Mouse (Mus musculus) neural tube, embryonic 12.5 days (tissue): ENCODE data around the gene Fgd2. TPM values are rescaled to one million over a fixed set of nuclear protein-coding genes. Genes with fewer than 3 reads are reported as not detected.

ENCODE experiments used
- ATAC-seq: fragments of 200-750 bp; cut with Nextera tagmentation; 2 replicates; pipeline ENCODE4 v1.8.0; 2017; ENCODE audit warnings: low read depth, mild to moderate bottlenecking, moderate TSS enrichment, moderate library complexity; ENCODE audit not compliant: low FRiP score
- H3K27ac ChIP-seq: fragments of 300-500 bp; sonication (generic); 2 replicates; pipeline ENCODE4 v1.5.1; 2016
- H3K27me3 ChIP-seq: fragments of 300-500 bp; sonication (generic); replicated peaks from 2 replicates; pipeline ENCODE4 v1.6.1; 2016; ENCODE audit warnings: mild to moderate bottlenecking
- H3K36me3 ChIP-seq: fragments of 300-500 bp; sonication (generic); 2 replicates; pipeline ENCODE4 v1.6.1; 2016; ENCODE audit warnings: mild to moderate bottlenecking
- H3K4me1 ChIP-seq: fragments of 300-500 bp; sonication (generic); 2 replicates; pipeline ENCODE4 v1.6.1; 2016
- H3K4me2 ChIP-seq: fragments of 300-500 bp; sonication (generic); replicated peaks from 2 replicates; pipeline ENCODE4 v1.6.1; 2016; ENCODE audit warnings: mild to moderate bottlenecking
- H3K4me3 ChIP-seq: fragments of 300-500 bp; sonication (generic); 2 replicates; pipeline ENCODE4 v1.5.1; 2016
- H3K9ac ChIP-seq: fragments of 300-500 bp; sonication (generic); 2 replicates; pipeline ENCODE4 v1.6.1; 2016; ENCODE audit warnings: mild to moderate bottlenecking
- H3K9me3 ChIP-seq: fragments of 300-500 bp; sonication (generic); 2 replicates; pipeline ENCODE4 v1.6.1; 2016; ENCODE audit warnings: mild to moderate bottlenecking
- WGBS: fragments of 180-500 bp; shearing (Covaris S2); methylation state at CpG from one replicate; pipeline ENCODE4 v1.1.7; 2016; 5-methylcytosine and 5-hydroxymethylcytosine counted together
- polyA plus RNA-seq: library from polyadenylated mRNA; unstranded; fragments of >200 nt; fragmentation: Nextera tagmentation; extraction: Ambion mirVana; gene quantifications from 2 replicates; pipeline ENCODE4 v1.2.1, GENCODE M21; 2016

Gene Fgd2
- polyA plus RNA-seq, 1 experiment from 2014 or later = 3.7 TPM

- H3K4me2 ChIP-seq = peak overlapping the region; percentile 38
Measured at GRCm38 (mm10) chr17:29322603-29322962, 38.1 kb upstream of the Fgd2 start.

GRCm38 (mm10) chr17:29323625-29324024 lies 37.1 kb upstream of the Fgd2 start:
- H3K27ac ChIP-seq = no peak overlapping the region
- WGBS = 95% methylated on average over 3 of the region's 3 CpGs
- H3K4me3 ChIP-seq = no peak overlapping the region
- H3K9me3 ChIP-seq = no peaks in the 10 kb centered on the region
- peaks cover 36% of the 10 kb centered on the region for H3K4me1 ChIP-seq
- H3K9ac ChIP-seq = no peak overlapping the region
- peaks cover 64% of the 10 kb centered on the region for H3K27me3 ChIP-seq
- no peaks in the 10 kb centered on the region for H3K36me3 ChIP-seq
- H3K4me2 ChIP-seq = no peak overlapping the region
- no peak for ATAC-seq

More at GRCm38 (mm10) chr17:29322603-29322962, 38.1 kb upstream of the Fgd2 start:
- Histone ChIP-seq H3K4me3 (no peak overlapping the region; the same call in 1 of the 2 replicates), H3K27me3 (peaks cover 63% of the 10 kb centered on the region), H3K9me3 (no peaks in the 10 kb centered on the region), H3K27ac (no peak overlapping the region), H3K36me3 (no peaks in the 10 kb centered on the region), H3K4me1 (peaks cover 35% of the 10 kb centered on the region), H3K9ac (no peak overlapping the region)
- ATAC-seq = no peak
- 13% methylated on average over 18 of the region's 18 CpGs for WGBS

GRCm38 (mm10) chr17:29325831-29326230 lies 34.9 kb upstream of the Fgd2 start:
- Histone ChIP-seq H3K4me3 (no peak overlapping the region), H3K36me3 (peaks cover 6% of the 10 kb centered on the region; the same call in 1 of the 2 replicates), H3K4me2 (peak overlapping the region; percentile 64), H3K4me1 (peaks cover 35% of the 10 kb centered on the region), H3K27me3 (peaks cover 46% of the 10 kb centered on the region), H3K9me3 (no peaks in the 10 kb centered on the region), H3K9ac (peak overlapping the region; percentile 51), H3K27ac (no peak overlapping the region)
- WGBS = 45% methylated on average over 13 of the region's 13 CpGs
- no peak for ATAC-seq

- Histone ChIP-seq H3K4me2 (peak overlapping the region; percentile 64), H3K4me1 (peaks cover 33% of the 10 kb centered on the region), H3K4me3 (peak overlapping the region; percentile 23), H3K27me3 (peaks cover 37% of the 10 kb centered on the region), H3K9ac (peak overlapping the region; percentile 51), H3K27ac (peak overlapping the region; percentile 7; the same call in 1 of the 2 replicates), H3K9me3 (no peaks in the 10 kb centered on the region), H3K36me3 (peaks cover 16% of the 10 kb centered on the region)
- peak; percentile 65 for ATAC-seq
- 11% methylated on average over 52 of the region's 52 CpGs for WGBS
Measured at GRCm38 (mm10) chr17:29326531-29327529, 33.9 kb upstream of the Fgd2 start.

- Histone ChIP-seq H3K4me1 (peaks cover 24% of the 10 kb centered on the region), H3K9ac (no peak overlapping the region), H3K36me3 (peaks cover 24% of the 10 kb centered on the region), H3K4me3 (no peak overlapping the region), H3K4me2 (0 out of 2 replicates have a peak overlapping the region, but pooled peaks have one; percentile 64), H3K9me3 (no peaks in the 10 kb centered on the region), H3K27ac (no peak overlapping the region), H3K27me3 (peaks cover 28% of the 10 kb centered on the region)
- WGBS = 83% methylated on average over 9 of the region's 9 CpGs
- ATAC-seq = no peak
Measured at GRCm38 (mm10) chr17:29327691-29328090, 33.0 kb upstream of the Fgd2 start.

- peaks cover 45% of the 10 kb centered on the region for H3K36me3 ChIP-seq
- no peak overlapping the region for H3K9ac ChIP-seq
- WGBS = 85% methylated on average over 3 of the region's 3 CpGs
- H3K4me3 ChIP-seq = no peak overlapping the region
- no peak overlapping the region for H3K27ac ChIP-seq
- H3K4me2 ChIP-seq = no peak overlapping the region
- no peak for ATAC-seq
- peaks cover 14% of the 10 kb centered on the region for H3K27me3 ChIP-seq
- H3K9me3 ChIP-seq = no peaks in the 10 kb centered on the region
- H3K4me1 ChIP-seq = peaks cover 24% of the 10 kb centered on the region
Measured at GRCm38 (mm10) chr17:29330221-29330620, 30.5 kb upstream of the Fgd2 start.

GRCm38 (mm10) chr17:29330671-29331410 lies 29.9 kb upstream of the Fgd2 start:
- WGBS = 46% methylated on average over 5 of the region's 5 CpGs
- Histone ChIP-seq H3K36me3 (peaks cover 51% of the 10 kb centered on the region), H3K27ac (no peak overlapping the region), H3K4me3 (no peak overlapping the region), H3K4me2 (no peak overlapping the region), H3K27me3 (peaks cover 10% of the 10 kb centered on the region), H3K4me1 (peaks cover 21% of the 10 kb centered on the region), H3K9me3 (no peaks in the 10 kb centered on the region), H3K9ac (no peak overlapping the region)
- no peak for ATAC-seq

GRCm38 (mm10) chr17:29332186-29332685 lies 28.5 kb upstream of the Fgd2 start:
- 89% methylated on average over 4 of the region's 4 CpGs for WGBS
- H3K36me3 ChIP-seq = peaks cover 65% of the 10 kb centered on the region

GRCm38 (mm10) chr17:29336266-29336990 lies 24.3 kb upstream of the Fgd2 start:
- Histone ChIP-seq H3K27ac (no peak overlapping the region), H3K9me3 (no peaks in the 10 kb centered on the region), H3K4me2 (no peak overlapping the region), H3K4me3 (no peak overlapping the region), H3K4me1 (peaks cover 4% of the 10 kb centered on the region), H3K36me3 (peaks cover 90% of the 10 kb centered on the region), H3K9ac (no peak overlapping the region), H3K27me3 (no peaks in the 10 kb centered on the region)
- 93% methylated on average over 19 of the region's 19 CpGs for WGBS
- ATAC-seq = no peak

More at GRCm38 (mm10) chr17:29332186-29332685, 28.5 kb upstream of the Fgd2 start:
- no peak overlapping the region for H3K4me3 ChIP-seq
- H3K4me1 ChIP-seq = peaks cover 7% of the 10 kb centered on the region
- peaks cover 5% of the 10 kb centered on the region; the same call in 1 of the 2 replicates for H3K27me3 ChIP-seq
- no peak overlapping the region for H3K4me2 ChIP-seq
- no peak overlapping the region for H3K27ac ChIP-seq
- no peak overlapping the region for H3K9ac ChIP-seq
- no peaks in the 10 kb centered on the region for H3K9me3 ChIP-seq
- ATAC-seq = no peak

GRCm38 (mm10) chr17:29337979-29338823 lies 22.5 kb upstream of the Fgd2 start:
- no peak for ATAC-seq
- 91% methylated on average over 9 of the region's 9 CpGs for WGBS
- Histone ChIP-seq H3K36me3 (peaks cover 81% of the 10 kb centered on the region), H3K9me3 (no peaks in the 10 kb centered on the region), H3K4me1 (peaks cover 18% of the 10 kb centered on the region), H3K27me3 (no peaks in the 10 kb centered on the region), H3K9ac (no peak overlapping the region), H3K4me2 (no peak overlapping the region), H3K27ac (no peak overlapping the region), H3K4me3 (no peak overlapping the region)
